Mouse (Mus musculus): ENCODE measurements around the gene Col5a3.

Gene Col5a3

GRCm38 (mm10) chr9:20747682-20748081 is 67.2 kb downstream of the Col5a3 start:
- DNase-seq (ENCODE audit: low read depth) = no peak

- DNase-seq (ENCODE audit: low read depth) = no peak
Measured at GRCm38 (mm10) chr9:20746017-20746660, 68.7 kb downstream of the Col5a3 start, which contains the start of gene Olfm2. Gene Olfm2, minus strand, starts transcription at chr9:20746349.

GRCm38 (mm10) chr9:20745129-20745966 is 69.5 kb downstream of the Col5a3 start:
- DNase-seq (ENCODE audit: low read depth) = no peak

GRCm38 (mm10) chr9:20743946-20744738 is 70.7 kb downstream of the Col5a3 start:
- DNase-seq (ENCODE audit: low read depth) = peak; percentile 24

GRCm38 (mm10) chr9:20740407-20740806 is 74.5 kb downstream of the Col5a3 start:
- DNase-seq (ENCODE audit: low read depth) = peak; percentile 82

- peak; percentile 62 for DNase-seq (ENCODE audit: low read depth)
Measured at GRCm38 (mm10) chr9:20738251-20738999, 76.4 kb downstream of the Col5a3 start.

GRCm38 (mm10) chr9:20737227-20737626 is 77.6 kb downstream of the Col5a3 start:
- DNase-seq (ENCODE audit: low read depth) = peak; percentile 29

GRCm38 (mm10) chr9:20734692-20735091 is 80.2 kb downstream of the Col5a3 start:
- DNase-seq (ENCODE audit: low read depth) = no peak

GRCm38 (mm10) chr9:20731797-20732196 is 83.1 kb downstream of the Col5a3 start:
- DNase-seq (ENCODE audit: low read depth) = no peak

GRCm38 (mm10) chr9:20729451-20729850 is 85.4 kb downstream of the Col5a3 start:
- DNase-seq (ENCODE audit: low read depth) = no peak

- DNase-seq (ENCODE audit: low read depth) = peak; percentile 21
Measured at GRCm38 (mm10) chr9:20727601-20728113, 87.2 kb downstream of the Col5a3 start.

GRCm38 (mm10) chr9:20726859-20727600 is 87.8 kb downstream of the Col5a3 start:
- no peak for DNase-seq (ENCODE audit: low read depth)

GRCm38 (mm10) chr9:20726134-20726858 is 88.6 kb downstream of the Col5a3 start:
- no peak for DNase-seq (ENCODE audit: low read depth)

GRCm38 (mm10) chr9:20721582-20721981 is 93.3 kb downstream of the Col5a3 start:
- no peak for DNase-seq (ENCODE audit: low read depth)

Data from 416B (cell line).